Mouse (Mus musculus) lung, postnatal 0 days (tissue): Measurements from ENCODE around the gene Fbxl8. TPM values are rescaled to one million over a fixed set of nuclear protein-coding genes. Genes with fewer than 3 reads are reported as not detected.
A peak's percentile ranks its signal among the peaks of the same experiment; 100 is the strongest.
"Not testable (repeated sequence)": the region's sequence is repeated elsewhere in the genome, so short reads cannot be mapped to it uniquely, and the experiment has no call there.

ENCODE experiments used
- ATAC-seq: fragments of 200-750 bp; cut with Nextera tagmentation; 2 replicates; pipeline ENCODE4 v1.8.0; 2017; ENCODE audit warnings: moderate library complexity
- DNase-seq: peaks from one replicate; pipeline ENCODE4 v3.0.0-alpha.2; 2016; ENCODE audit warnings: low spot score
- H3K27ac ChIP-seq: fragments of 300-500 bp; sonication (generic); 2 replicates; pipeline ENCODE4 v1.5.1; 2014; ENCODE audit warnings: antibody characterized with exemption, mild to moderate bottlenecking, low read length, mixed read lengths
- H3K27me3 ChIP-seq: fragments of 300-500 bp; sonication (generic); replicated peaks from 2 replicates; pipeline ENCODE4 v1.6.1; 2014; ENCODE audit warnings: low read length, mixed read lengths; ENCODE audit not compliant: insufficient read depth
- H3K36me3 ChIP-seq: fragments of 300-500 bp; sonication (generic); 2 replicates; pipeline ENCODE4 v1.6.1; 2014; ENCODE audit warnings: low read length, mixed read lengths; ENCODE audit not compliant: insufficient read depth
- H3K4me1 ChIP-seq: fragments of 300-500 bp; sonication (generic); 2 replicates; pipeline ENCODE4 v1.6.1; 2014; ENCODE audit warnings: antibody characterized with exemption, low read depth, low read length, mixed read lengths; ENCODE audit not compliant: insufficient read depth
- H3K4me2 ChIP-seq: fragments of 300-500 bp; sonication (generic); replicated peaks from 2 replicates; pipeline ENCODE4 v1.6.1; 2014; ENCODE audit warnings: low read depth, mild to moderate bottlenecking, low read length, moderate library complexity, mixed read lengths
- H3K4me3 ChIP-seq: fragments of 300-500 bp; sonication (generic); 2 replicates; pipeline ENCODE4 v1.5.1; 2014; ENCODE audit warnings: low read depth, low read length
- H3K9ac ChIP-seq: fragments of 300-500 bp; sonication (generic); replicated peaks from 2 replicates; pipeline ENCODE4 v1.6.1; 2014; ENCODE audit warnings: low read depth, mild to moderate bottlenecking
- H3K9me3 ChIP-seq: fragments of 300-500 bp; sonication (generic); 2 replicates; pipeline ENCODE4 v1.6.1; 2016; ENCODE audit warnings: low read length, mixed read lengths
- CTCF ChIP-seq: IDR thresholded peaks from 2 replicates; pipeline ENCODE4 v1.5.1; 2016; ENCODE audit warnings: antibody characterized with exemption, mild to moderate bottlenecking
- EP300 ChIP-seq: IDR thresholded peaks from 2 replicates; pipeline ENCODE4 v1.6.1; 2016; ENCODE audit warnings: antibody characterized with exemption, mild to moderate bottlenecking, control low read depth
- WGBS: fragments of 180-500 bp; shearing (Covaris S2); extraction: QIAGEN DNeasy Blood & Tissue Kit; methylation state at CpG from one replicate; pipeline ENCODE4 v1.1.7; 2014; 5-methylcytosine and 5-hydroxymethylcytosine counted together
- polyA plus RNA-seq: library from polyadenylated mRNA; unstranded; fragments of >200 nt; fragmentation: Nextera tagmentation; extraction: Ambion mirVana; gene quantifications from 2 replicates; pipeline ENCODE4 v1.2.1, GENCODE M21; 2015

The Fbxl8 gene
- polyA plus RNA-seq, 1 experiment from 2014 or later: 6.0 TPM

GRCm38 (mm10) chr8:105225917-105226316 is 38.5 kb upstream of the Fbxl8 start:
- DNase-seq (peak; percentile 97), ATAC-seq (peak; percentile 79)

DNA sequence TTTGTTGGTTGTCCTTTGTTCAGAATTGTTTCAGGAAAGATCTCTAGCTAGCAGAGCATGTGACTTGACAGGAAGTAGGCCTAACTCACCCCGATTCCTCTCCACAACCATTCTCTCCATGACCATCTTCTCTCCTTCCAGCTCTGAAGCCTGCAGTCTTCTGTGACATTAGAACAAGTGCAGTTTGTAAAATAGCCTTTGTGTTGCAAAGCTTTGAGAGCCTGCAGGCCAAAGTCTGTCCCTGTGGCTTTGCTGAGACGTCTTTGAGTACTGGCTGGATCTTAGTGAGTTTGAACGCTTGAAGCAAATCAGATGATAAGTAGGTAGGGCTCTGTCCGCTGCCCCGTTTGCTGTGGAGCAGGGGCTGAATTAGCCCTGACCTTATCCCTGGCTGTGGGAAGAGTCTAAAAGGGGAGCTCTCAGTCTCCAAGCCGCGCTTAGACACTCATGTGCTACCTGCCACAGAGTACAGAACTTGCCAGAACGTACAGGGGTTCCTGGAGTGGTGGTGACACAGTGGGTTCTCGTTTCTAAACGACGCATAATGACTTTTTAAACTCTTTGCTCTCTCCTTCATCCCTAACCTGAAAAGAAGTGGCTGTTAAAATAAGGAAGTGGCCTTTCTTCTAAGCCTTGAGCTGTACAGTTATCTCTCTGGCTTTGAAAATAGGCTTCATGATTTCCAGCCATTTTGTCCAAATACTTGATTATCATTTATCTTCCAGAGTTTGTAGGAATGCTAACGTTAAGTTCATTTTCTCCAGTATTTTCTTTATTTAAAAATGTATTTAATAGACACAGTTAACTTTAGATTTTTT is 32.7 kb upstream of the Fbxl8 start:
- WGBS: 56% methylated on average over 12 of the region's 12 CpGs
- TF ChIP-seq CTCF (no peak), EP300 (no peak)
- DNase-seq: no peak
- Histone ChIP-seq H3K27ac (no peak overlapping the region), H3K36me3 (peaks cover 16% of the 10 kb centered on the region; the same call in 1 of the 2 replicates), H3K4me3 (no peak overlapping the region), H3K27me3 (no peaks in the 10 kb centered on the region), H3K4me1 (peaks cover 3% of the 10 kb centered on the region; the same call in 1 of the 2 replicates), H3K4me2 (no peak overlapping the region; the same call in 1 of the 2 replicates), H3K9ac (no peak overlapping the region), H3K9me3 (no peaks in the 10 kb centered on the region)
- no peak for ATAC-seq

More at GRCm38 (mm10) chr8:105225917-105226316, 38.5 kb upstream of the Fbxl8 start:
- 6% methylated on average over 6 of the region's 6 CpGs for WGBS
- H3K4me3 ChIP-seq: peak overlapping the region; percentile 85
- peak overlapping the region; percentile 73 for H3K4me2 ChIP-seq
- no peaks in the 10 kb centered on the region for H3K27me3 ChIP-seq
- H3K36me3 ChIP-seq: no peaks in the 10 kb centered on the region
- H3K27ac ChIP-seq: peak overlapping the region; percentile 99
- peak overlapping the region; percentile 94; the same call in 1 of the 2 replicates for H3K9ac ChIP-seq
- H3K9me3 ChIP-seq: no peaks in the 10 kb centered on the region
- TF ChIP-seq EP300 (peak; percentile 94), CTCF (no peak)
- H3K4me1 ChIP-seq: no peaks in the 10 kb centered on the region

GRCm38 (mm10) chr8:105232321-105232693 is 32.1 kb upstream of the Fbxl8 start:
- not testable (repeated sequence) for ATAC-seq, H3K27me3 ChIP-seq, H3K4me2 ChIP-seq, H3K27ac ChIP-seq, H3K4me3 ChIP-seq, H3K9me3 ChIP-seq, DNase-seq, H3K9ac ChIP-seq, H3K4me1 ChIP-seq
- peaks cover 16% of the 10 kb centered on the region; the same call in 1 of the 2 replicates for H3K36me3 ChIP-seq
- WGBS: 89% methylated on average over 4 of the region's 4 CpGs

DNA sequence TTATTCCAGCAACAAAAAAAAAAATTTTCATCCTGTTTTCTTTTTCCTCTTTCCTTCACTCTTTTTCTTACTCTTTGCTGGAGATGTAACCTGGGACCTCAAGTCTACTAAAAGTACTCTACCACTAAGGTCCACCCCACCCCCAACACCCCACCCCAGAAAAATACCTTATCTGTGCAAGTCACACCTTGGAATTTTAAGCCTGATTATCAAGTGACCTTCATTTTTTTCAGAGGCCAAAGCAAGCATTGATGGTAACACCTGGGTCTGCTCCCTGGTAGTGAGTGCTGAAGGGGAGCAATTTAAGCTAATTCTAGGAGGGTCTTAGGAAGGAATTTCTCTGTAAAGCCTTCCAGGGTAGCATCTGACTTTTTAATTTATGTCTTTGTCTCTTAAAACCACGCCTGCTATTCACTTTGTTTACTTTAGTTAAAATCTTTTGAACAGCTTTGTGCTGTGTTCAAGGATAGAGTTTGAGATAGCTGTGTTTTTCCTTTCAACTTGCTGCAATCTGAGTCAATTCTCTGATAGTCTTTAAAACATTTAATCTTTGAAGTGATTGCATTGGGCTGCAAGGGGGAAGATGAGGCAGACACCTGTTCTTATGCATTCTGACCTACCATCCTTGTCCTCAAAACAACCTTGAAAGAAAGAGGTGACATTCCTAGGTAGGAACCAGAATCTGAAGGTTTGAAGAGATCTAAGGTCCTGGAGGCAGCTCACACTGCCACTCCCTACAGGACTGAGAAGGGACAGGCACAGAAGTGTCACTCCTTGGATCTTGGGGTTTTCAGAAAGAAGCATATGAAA is 31.1 kb upstream of the Fbxl8 start:
- no peak for DNase-seq
- TF ChIP-seq EP300 (no peak), CTCF (no peak)
- 30% methylated on average over 1 of the region's 1 CpGs for WGBS

DNA sequence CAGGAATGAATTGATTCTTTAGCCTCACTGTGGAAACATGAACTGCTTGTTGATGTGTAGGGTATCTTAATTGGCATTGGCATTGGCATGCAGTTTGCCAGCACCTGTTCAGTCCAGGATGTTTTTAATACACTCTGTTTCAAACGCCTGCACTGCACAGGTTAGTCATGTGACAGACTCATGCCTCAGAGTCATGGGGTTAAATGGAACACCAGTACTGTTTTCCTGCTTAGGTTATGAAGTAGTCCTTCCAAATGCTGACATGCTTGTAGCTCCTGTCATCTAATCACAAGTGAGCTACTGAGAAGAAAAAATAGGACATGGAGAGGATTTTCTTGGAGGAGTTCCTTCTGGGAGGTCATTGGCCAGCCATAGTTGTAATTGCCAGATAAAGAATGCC is 29.2 kb upstream of the Fbxl8 start:
- ATAC-seq: no peak
- no peaks in the 10 kb centered on the region for H3K9me3 ChIP-seq
- H3K9ac ChIP-seq: no peak overlapping the region
- no peak overlapping the region for H3K4me3 ChIP-seq
- 58% methylated on average over 1 of the region's 1 CpGs for WGBS
- H3K27me3 ChIP-seq: no peaks in the 10 kb centered on the region
- no peak for TF ChIP-seq EP300
- no peak for TF ChIP-seq CTCF
- H3K36me3 ChIP-seq: peaks cover 29% of the 10 kb centered on the region
- H3K4me2 ChIP-seq: no peak overlapping the region
- DNase-seq: no peak
- H3K4me1 ChIP-seq: peaks cover 3% of the 10 kb centered on the region; the same call in 1 of the 2 replicates
- no peak overlapping the region for H3K27ac ChIP-seq

More for the DNA sequence above, 31.1 kb upstream of the Fbxl8 start:
- Histone ChIP-seq H3K36me3 (peaks cover 16% of the 10 kb centered on the region; the same call in 1 of the 2 replicates), H3K4me1 (peaks cover 3% of the 10 kb centered on the region; the same call in 1 of the 2 replicates), H3K4me2 (no peak overlapping the region), H3K4me3 (no peak overlapping the region), H3K9ac (no peak overlapping the region), H3K9me3 (no peaks in the 10 kb centered on the region), H3K27ac (no peak overlapping the region), H3K27me3 (no peaks in the 10 kb centered on the region)
- no peak for ATAC-seq
